Mouse (Mus musculus) CD4-positive, CD25-positive, alpha-beta regulatory T cell, adult 2 months (primary cell): ENCODE measurements around the gene Gm10837.

Experiments
- DNase-seq: peaks from one replicate; pipeline ENCODE4 v3.0.0-alpha.2; 2012; ENCODE audit warnings: low read depth, low spot score

Gm10837 gene

GRCm38 (mm10) chr14:122464763-122465741, 25.3 kb upstream of the Gm10837 start, which contains the start of gene Zic5:
Gene Zic5, minus strand, starts transcription at chr14:122465677.
- DNase-seq, result peak; percentile 39

- no peak for DNase-seq
Observed at GRCm38 (mm10) chr14:122465931-122466490, 24.4 kb upstream of the Gm10837 start.

GRCm38 (mm10) chr14:122466756-122467362, 23.5 kb upstream of the Gm10837 start:
- no peak for DNase-seq

- DNase-seq, result no peak
Observed at GRCm38 (mm10) chr14:122467926-122468841, 22.2 kb upstream of the Gm10837 start.

GRCm38 (mm10) chr14:122468971-122469755, 21.2 kb upstream of the Gm10837 start:
- DNase-seq, result no peak

GRCm38 (mm10) chr14:122471449-122472085, 18.8 kb upstream of the Gm10837 start:
- no peak for DNase-seq

- DNase-seq, result no peak
Observed at GRCm38 (mm10) chr14:122472161-122472560, 18.2 kb upstream of the Gm10837 start.

- DNase-seq, result no peak
Observed at GRCm38 (mm10) chr14:122472647-122473046, 17.7 kb upstream of the Gm10837 start.

GRCm38 (mm10) chr14:122473211-122473751, 17.1 kb upstream of the Gm10837 start:
- no peak for DNase-seq

- peak; percentile 38 for DNase-seq
Observed at GRCm38 (mm10) chr14:122474041-122474890, 16.1 kb upstream of the Gm10837 start.

GRCm38 (mm10) chr14:122474891-122475556, 15.4 kb upstream of the Gm10837 start, which contains the start of gene Zic2:
Gene Zic2, plus strand, starts transcription at chr14:122475435.
- DNase-seq, result peak; percentile 51

- DNase-seq, result peak; percentile 26
Observed at GRCm38 (mm10) chr14:122475557-122476040, 14.8 kb upstream of the Gm10837 start.

GRCm38 (mm10) chr14:122476041-122476821, 14.2 kb upstream of the Gm10837 start:
- DNase-seq, result peak; percentile 27

- DNase-seq, result no peak
Observed at GRCm38 (mm10) chr14:122476822-122477215, 13.6 kb upstream of the Gm10837 start.

GRCm38 (mm10) chr14:122477261-122477671, 13.1 kb upstream of the Gm10837 start:
- DNase-seq, result peak; percentile 9

- no peak for DNase-seq
Observed at GRCm38 (mm10) chr14:122477971-122478573, 12.3 kb upstream of the Gm10837 start.

GRCm38 (mm10) chr14:122478574-122479011, 11.8 kb upstream of the Gm10837 start:
- DNase-seq, result peak; percentile 28
